Mouse (Mus musculus) layer of hippocampus, postnatal 10 days (tissue): ENCODE measurements around the gene Mecp2. TPM values are rescaled to one million over a fixed set of nuclear protein-coding genes. Genes with fewer than 3 reads are reported as not detected.
"Not testable (repeated sequence)": the region's sequence is repeated elsewhere in the genome, so short reads cannot be mapped to it uniquely, and the experiment has no call there.

Source experiments
- DNase-seq, 2 experiments: peaks; one replicate each; pipeline ENCODE4 v3.0.0; 2021; ENCODE audit warnings: low spot score in 2 of 2
- long read RNA-seq: library from polyadenylated mRNA; stranded (forward); transcript quantifications from one replicate; pipeline ENCODE4 v2.0.0, GENCODE M21; 2023
- total RNA-seq, 2 experiments: library from RNA; stranded (reverse); gene quantifications; 2 replicates each; pipeline ENCODE4 v1.2.3; 2021

Mecp2 gene
- 10 to 100 TPM; 74.3 to 75.1 TPM for total RNA-seq
- long read RNA-seq, full-length matches to known transcripts: 6 of 23 reads
- long read RNA-seq, partial matches to known transcripts: 0 of 23 reads
- long read RNA-seq, other reads (novel, unspliced or antisense): 17 of 23 reads

GRCm38 (mm10) chrX:74135263-74135662 is at the start of gene Mecp2:
Gene Mecp2, minus strand, starts transcription at chrX:74135363.
- DNase-seq: not testable (repeated sequence)

- DNase-seq: no peak
Measured at GRCm38 (mm10) chrX:74176959-74177358, 41.8 kb upstream of the Mecp2 start, which contains the start of gene Tktl1. Gene Tktl1, plus strand, starts transcription at chrX:74177259.

DNA sequence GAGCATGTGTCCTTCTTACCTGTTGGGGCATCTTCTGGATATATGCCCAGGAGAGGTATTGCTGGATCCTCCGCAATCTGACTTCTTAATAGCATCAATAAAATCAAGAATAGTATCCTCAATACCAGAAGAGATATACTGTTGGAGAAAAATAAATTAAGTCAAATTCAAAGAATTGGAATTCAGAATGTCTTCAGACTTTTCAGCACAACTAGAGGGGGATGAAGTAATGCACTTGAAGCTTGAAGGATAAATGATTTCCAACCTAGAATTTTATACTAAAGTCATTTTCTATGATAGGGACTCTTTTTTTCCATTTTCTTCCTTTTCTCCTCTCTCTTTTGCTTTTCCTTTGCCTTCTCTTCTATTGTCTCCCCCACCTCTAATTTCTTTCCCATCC is 32.6 kb upstream of the Mecp2 start, which contains the start of gene Tex28:
Tex28 (minus strand) TSS at position 101 of the 400 bp plus-strand sequence.
- no peak for DNase-seq

GRCm38 (mm10) chrX:74127164-74127563 is 8.0 kb downstream of the Mecp2 start, which contains the start of gene Opn1mw:
Gene Opn1mw, plus strand, starts transcription at chrX:74127464.
- DNase-seq: no peak

DNA sequence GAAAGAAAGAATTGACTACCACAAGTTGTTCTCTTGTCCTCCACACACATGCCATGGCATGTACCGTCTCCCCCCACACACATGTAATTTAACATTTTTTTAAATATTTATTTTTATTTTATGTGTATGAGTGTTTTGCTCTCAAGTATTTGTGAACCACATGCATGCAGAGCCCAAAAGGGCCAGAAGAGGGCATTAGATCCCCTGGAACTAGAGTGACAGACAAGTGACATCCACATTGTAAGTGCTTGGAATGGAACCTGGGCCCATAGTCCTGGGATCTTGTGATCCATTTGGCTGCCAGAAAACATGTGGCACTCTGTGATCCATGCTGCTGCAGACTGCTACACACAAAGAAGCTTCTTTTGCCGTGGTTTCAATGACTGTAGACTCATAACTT is 10.2 kb downstream of the Mecp2 start:
- DNase-seq: no peak

DNA sequence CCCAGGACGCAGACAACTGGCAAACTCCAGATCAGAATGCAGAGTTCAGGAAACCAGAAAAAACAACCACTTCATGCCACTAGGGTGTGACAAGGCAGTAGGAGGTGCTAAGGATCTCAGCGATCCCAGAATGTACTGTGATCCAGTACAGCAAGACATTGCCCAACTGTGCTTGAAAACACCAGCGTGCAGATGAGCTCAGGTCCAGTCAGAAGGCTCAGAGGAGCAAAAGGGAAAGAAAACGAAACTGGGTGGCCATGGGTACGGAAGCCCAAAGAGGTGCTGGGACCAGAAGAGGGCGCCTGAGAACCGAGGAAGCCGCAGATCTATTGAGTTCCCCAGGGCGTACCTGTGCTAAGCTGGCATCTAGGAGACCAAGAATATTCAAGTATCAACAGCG is 19.7 kb downstream of the Mecp2 start:
- DNase-seq: peak; percentile 43 to 60

- DNase-seq: no peak
Measured at GRCm38 (mm10) chrX:74114036-74114435, 21.1 kb downstream of the Mecp2 start.

DNA sequence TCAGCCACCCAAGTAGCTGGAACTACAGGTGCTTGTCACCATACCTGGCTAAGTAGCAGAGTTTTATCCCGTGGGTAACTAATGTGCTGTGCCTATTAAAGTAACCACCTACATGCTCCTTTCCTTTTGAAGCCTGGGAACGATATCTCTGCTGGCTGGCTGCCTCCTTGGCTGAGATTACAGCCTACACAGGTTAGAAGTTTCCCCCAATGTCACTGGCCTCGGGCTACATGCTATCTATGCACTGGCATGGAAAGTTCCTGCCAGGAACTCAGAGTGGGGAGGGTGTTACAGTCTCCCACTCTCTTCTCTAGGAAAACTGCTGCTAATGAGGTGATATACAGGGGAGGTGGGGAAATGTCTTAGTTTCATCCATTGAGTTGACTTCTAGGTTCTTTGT is 26.4 kb downstream of the Mecp2 start:
- DNase-seq: no peak

DNA sequence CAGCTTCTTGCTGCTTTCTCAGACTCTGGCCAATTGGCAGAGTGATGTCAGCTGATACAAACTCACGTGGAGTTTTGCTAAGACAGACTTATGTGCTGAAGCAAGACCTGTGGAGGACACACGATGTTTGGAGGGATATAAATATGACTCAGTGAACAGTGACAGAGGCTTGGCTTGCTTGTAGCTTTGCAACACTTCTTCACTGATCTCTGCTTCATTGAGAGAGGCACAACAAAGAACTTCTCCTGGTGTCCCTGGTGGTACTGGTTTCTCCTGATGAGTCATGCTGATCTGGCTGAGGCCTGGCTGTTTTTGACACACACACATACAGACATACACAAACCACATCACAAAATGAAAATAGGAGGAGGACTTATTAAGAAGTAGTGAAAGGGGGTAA is 29.2 kb downstream of the Mecp2 start:
- DNase-seq: no peak

- no peak for DNase-seq
Measured at GRCm38 (mm10) chrX:74103457-74104188, 31.5 kb downstream of the Mecp2 start.

GRCm38 (mm10) chrX:74095130-74095529 is 40.0 kb downstream of the Mecp2 start:
- no peak for DNase-seq

DNA sequence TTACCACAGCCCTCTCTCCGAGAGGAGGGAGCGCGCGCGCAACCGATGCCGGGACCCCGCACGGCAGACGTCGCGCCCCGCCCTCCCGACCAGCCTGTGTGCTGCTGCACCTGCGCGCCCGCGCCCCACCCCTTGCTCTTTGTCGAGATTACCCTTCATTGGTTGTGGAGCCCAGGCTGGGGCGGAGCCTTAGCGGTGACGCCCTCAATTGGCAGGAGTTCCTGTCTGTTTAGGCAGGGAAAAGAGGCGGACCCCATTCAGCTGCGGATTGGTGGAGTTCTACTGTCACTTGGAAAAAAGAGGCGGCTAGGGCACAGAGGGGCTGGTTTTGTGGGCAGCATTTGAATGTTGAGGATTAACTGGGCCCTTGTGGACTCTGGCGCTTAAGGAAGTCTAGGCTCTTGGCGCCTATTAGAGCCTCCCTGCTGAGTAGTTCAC is 49.5 kb downstream of the Mecp2 start:
- peak; percentile 94 to 97 for DNase-seq

DNA sequence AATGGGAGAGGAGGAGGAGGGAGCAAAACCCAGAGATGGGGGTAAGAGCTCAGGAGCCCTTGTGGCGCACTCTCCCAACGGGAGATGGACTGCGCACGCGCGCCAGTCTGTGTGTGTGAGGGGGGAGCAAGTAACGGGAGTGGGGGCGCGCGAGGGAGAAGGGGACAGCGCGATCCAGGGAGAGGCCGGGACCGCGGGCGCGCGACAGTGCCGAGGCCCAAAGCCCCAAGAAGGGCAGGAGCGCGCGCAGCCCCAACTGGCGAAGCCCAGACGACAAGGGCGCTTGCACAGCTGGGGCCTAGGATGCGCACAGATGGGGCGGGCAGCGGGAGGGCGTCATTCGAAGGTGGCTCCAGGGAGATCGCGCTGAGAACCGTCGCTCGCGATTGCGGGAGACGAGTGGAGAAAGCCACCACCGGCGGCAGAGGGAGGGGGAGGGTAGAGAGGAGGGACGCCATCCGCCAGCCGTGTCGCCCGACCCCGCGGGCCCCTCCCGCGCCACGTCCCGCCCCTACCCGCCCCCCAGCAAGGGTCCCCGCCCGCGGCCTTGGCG is 50.1 kb downstream of the Mecp2 start:
- peak; percentile 74 to 82 for DNase-seq

DNA sequence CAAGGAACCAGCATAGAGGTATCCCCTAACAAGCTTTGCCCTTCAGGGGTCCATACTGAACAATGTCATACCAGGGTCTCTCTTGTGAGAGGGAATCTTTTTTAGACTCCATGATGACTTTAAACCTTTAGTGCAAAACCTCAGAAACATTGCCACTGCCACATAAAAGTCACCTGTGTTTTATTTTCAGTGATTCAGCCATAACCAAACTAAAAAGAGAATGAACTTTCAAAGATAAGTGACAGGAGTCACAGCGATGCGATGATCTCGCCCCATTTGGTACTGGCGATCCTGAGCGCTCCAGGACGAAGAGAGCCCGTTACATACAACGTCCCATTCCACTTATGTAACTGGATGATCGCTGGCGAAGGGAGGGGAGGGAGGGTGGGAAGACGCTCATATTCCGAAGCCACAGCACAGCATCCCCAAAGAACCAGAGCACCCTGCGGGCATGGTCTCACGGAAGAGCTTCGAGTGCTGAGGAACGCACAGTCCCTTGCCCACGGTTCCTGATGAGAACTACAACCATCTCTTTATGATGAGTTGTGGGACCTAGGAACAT is 50.8 kb downstream of the Mecp2 start:
- DNase-seq: no peak

DNA sequence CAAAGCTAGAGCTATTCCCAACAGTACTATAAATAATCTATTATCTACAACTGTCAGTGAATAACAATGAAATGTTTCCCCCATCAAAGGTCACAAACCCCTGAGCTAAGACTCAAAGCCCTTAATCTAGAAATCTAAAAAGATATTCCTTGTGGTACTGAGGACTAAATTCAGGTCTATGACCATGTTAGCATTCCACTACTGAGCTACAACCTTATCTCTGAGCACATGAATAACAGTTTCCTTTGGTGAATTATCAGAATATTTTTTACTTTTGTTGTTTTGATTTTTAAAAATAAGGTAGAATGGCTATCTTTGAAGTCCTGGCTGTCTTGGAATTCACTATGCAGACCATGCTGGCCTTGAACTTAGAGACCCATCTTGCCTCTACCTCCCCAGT is 64.4 kb downstream of the Mecp2 start:
- no peak for DNase-seq

GRCm38 (mm10) chrX:74067891-74068290 is 67.3 kb downstream of the Mecp2 start:
- DNase-seq: peak in 1 of 2 experiments; percentile 15

DNA sequence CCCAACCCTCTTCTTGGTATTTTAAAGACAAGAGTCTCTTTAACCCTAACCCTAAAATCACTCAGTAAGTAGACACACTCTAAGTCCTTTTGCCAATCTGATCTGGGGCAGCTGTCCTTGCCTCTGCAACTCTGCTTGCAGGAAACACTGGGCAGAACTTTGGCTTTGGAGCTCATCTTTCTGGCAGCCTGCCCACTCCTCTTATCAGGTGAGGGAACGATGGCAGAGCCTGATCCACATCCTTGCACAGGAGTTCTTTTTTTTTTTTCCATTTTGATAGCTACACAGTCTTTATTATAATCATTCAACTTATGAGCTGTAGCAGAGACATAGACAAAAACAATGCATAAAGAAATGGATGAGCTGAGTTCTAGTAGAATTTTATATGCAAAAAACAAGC is 90.1 kb downstream of the Mecp2 start:
- DNase-seq: no peak

DNA sequence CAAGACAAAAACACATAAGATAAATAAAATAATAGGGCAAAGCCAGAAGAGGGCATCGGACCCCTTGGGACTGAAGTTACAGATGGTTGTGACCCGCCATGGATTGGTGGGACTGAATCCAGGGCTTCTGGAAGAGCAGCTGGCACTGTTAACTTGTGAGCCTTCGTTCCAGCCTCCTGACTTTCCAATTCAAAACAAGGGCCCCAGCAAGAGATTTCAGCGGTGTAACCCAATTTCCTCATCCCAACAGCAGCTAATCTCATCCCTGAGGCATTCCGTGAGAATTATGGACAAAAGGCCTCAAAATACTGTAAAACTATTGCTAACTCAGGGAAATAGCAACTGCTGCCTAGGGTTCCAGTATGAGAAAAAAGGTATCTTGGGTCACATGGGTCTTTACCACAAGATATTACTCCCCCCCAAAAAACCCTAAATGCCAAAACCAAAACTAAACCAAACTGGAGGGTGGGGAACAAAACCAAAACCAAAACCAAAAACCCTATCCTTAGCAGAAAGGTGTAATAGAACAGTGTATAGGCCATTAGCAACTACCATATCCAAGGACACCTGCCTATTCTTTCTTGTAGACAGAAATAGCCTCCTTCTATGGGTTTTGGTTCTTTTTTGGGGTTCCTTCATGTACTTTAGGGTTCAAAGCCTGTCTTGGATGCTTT is 97.3 kb downstream of the Mecp2 start:
- DNase-seq: no peak

DNA sequence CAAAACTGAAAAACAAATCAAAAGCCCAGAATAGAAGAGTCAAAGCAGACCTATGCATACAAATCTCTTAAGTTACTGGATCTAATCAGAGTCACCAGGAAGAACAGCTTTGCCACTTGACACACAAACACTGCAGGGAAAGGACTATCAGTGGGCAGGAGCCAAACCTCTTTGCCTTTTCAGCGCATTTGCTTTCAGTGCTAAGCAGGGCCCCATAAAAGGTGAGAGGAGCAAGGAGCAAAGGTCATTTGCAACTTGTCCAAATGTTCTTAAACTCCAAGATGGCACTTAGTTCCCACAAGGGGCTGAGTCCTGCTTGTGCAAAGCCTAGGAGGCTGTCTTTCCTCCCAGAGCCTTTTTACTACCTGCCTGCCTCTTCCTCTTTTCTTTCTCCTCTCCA is 105.2 kb downstream of the Mecp2 start:
- no peak for DNase-seq

GRCm38 (mm10) chrX:74023188-74024049 is 111.7 kb downstream of the Mecp2 start, which contains the start of gene Irak1:
Gene Irak1, minus strand, starts transcription at chrX:74023918.
- peak; percentile 70 to 82 for DNase-seq

- no peak for DNase-seq
Measured at GRCm38 (mm10) chrX:74022795-74023187, 112.4 kb downstream of the Mecp2 start.
